Mouse (Mus musculus) liver, adult 2 months (tissue): ENCODE data around the gene Mmgt2.

ENCODE experiments used
- CTCF ChIP-seq: fragments of 200-500 bp; IDR thresholded peaks from 2 replicates; pipeline ENCODE4 v1.5.1; 2011; ENCODE audit warnings: low read depth, low read length, control low read depth
- POLR2A ChIP-seq: fragments of 200-500 bp; IDR thresholded peaks from 2 replicates; pipeline ENCODE4 v1.6.1; 2011; ENCODE audit warnings: low read length, control low read depth; ENCODE audit not compliant: insufficient read depth; ENCODE audit errors: extremely low read depth

GRCm38 (mm10) chr11:62621586-62622283 is 26.7 kb upstream of the Mmgt2 start:
- TF ChIP-seq CTCF (no peak), POLR2A (no peak)
